Mouse (Mus musculus): ENCODE measurements around the gene Plcl1.

GRCm38 (mm10) chr1:55705756-55706155 is 300.0 kb downstream of the Plcl1 start:
- TF ChIP-seq CTCF (IDR thresholded peaks at IDR 0.05; ENCODE audit: insufficient read depth, low read depth, low read length) (no peak), POLR2A (IDR thresholded peaks at IDR 0.05; ENCODE audit: insufficient read depth, low read depth, low read length) (no peak)
